Mouse (Mus musculus): ENCODE measurements around the gene Ptgs1. TPM values are rescaled to one million over a fixed set of nuclear protein-coding genes. Genes with fewer than 3 reads are reported as not detected.

Ptgs1 gene
- polyA plus RNA-seq, 1 experiment from 2014 or later: 3.5 TPM

DNA sequence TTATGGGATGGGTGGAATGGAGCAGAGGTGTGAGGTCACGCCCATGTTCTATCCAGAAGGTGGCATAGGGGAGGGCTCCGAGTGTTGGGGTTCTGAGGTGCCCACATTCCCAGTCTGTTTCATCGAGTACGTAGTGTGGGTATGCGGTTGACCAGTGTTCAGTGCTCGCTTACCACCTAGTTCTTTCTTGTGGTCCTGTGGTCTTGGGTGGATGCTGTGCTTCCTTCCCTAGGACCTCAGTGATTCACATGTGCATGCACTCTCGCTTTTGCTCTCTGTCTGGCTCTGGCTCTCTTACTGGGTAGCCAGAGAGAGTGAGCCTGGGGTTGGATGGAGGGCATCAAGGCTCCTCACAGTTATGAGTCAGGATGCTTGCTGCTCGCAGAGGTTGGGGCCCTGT lies 10.1 kb upstream of the Ptgs1 start:
- no peaks in the 10 kb centered on the region for H3K4me1 ChIP-seq (replicated peaks; ENCODE audit: control insufficient read depth, insufficient read depth, low read length)
- H3K27me3 ChIP-seq (replicated peaks; ENCODE audit: control insufficient read depth, insufficient read depth, low read length): no peaks in the 10 kb centered on the region

GRCm38 (mm10) chr2:36220891-36221290 lies 9.3 kb upstream of the Ptgs1 start:
- H3K27me3 ChIP-seq (replicated peaks; ENCODE audit: control insufficient read depth, insufficient read depth, low read length): no peaks in the 10 kb centered on the region
- no peak for ATAC-seq
- H3K9ac ChIP-seq (replicated peaks; ENCODE audit: low read depth, low read length): no peak overlapping the region
- WGBS: 53% methylated on average over 4 of the region's 4 CpGs
- no peaks in the 10 kb centered on the region for H3K36me3 ChIP-seq (ENCODE audit: control insufficient read depth, insufficient read depth)
- H3K27ac ChIP-seq (ENCODE audit: low read length): no peak overlapping the region
- H3K4me1 ChIP-seq (replicated peaks; ENCODE audit: control insufficient read depth, insufficient read depth, low read length): no peaks in the 10 kb centered on the region
- no peak overlapping the region for H3K4me2 ChIP-seq (ENCODE audit: low read length)
- H3K9me3 ChIP-seq (ENCODE audit: control insufficient read depth, low read length): no peaks in the 10 kb centered on the region
- H3K4me3 ChIP-seq (replicated peaks; ENCODE audit: low read length): no peak overlapping the region

More for the DNA sequence above, 10.1 kb upstream of the Ptgs1 start:
- Histone ChIP-seq H3K4me2 (ENCODE audit: low read length) (no peak overlapping the region), H3K9ac (replicated peaks; ENCODE audit: low read depth, low read length) (no peak overlapping the region), H3K9me3 (ENCODE audit: control insufficient read depth, low read length) (no peaks in the 10 kb centered on the region), H3K4me3 (replicated peaks; ENCODE audit: low read length) (no peak overlapping the region), H3K36me3 (ENCODE audit: control insufficient read depth, insufficient read depth) (no peaks in the 10 kb centered on the region), H3K27ac (ENCODE audit: low read length) (no peak overlapping the region)
- no peak for ATAC-seq
- 91% methylated on average over 8 of the region's 8 CpGs for WGBS

DNA sequence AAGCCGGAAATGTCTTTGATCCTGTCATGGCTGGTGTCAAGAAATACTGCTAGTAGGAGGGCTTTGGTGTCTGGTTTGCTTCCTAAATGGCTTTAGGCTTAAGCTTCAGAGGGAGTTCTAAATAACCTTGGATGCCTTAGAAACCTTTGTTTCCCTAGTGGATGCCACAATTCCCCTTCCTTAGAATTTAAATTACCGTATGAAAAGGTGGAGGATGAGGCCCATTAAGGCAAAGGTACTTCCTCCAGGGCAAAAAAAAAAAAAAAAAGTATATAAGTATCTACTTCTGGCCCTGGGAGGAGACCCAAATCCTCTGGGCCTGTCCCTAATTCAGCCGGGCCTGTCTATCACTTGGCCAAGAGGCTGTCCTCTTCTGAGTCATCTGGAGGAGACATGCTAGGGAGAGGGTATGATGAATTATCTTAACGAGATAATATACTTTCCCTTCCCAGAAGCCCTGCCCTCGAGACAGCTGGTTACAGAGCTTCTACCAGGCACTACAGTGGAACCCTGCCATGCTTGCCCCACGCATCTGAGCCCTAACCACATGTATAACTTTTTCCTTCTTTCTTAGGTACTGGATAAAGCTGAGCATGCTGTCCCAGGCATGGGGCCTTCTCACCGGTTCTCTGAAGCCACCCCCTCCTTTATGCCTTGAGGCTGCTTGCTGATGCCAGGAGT lies 7.9 kb upstream of the Ptgs1 start:
- no peaks in the 10 kb centered on the region for H3K4me1 ChIP-seq (replicated peaks; ENCODE audit: control insufficient read depth, insufficient read depth, low read length)
- 51% methylated on average over 7 of the region's 7 CpGs for WGBS
- H3K36me3 ChIP-seq (ENCODE audit: control insufficient read depth, insufficient read depth): no peaks in the 10 kb centered on the region
- H3K9ac ChIP-seq (replicated peaks; ENCODE audit: low read depth, low read length): no peak overlapping the region
- no peak overlapping the region for H3K4me3 ChIP-seq (replicated peaks; ENCODE audit: low read length)
- no peak overlapping the region for H3K4me2 ChIP-seq (ENCODE audit: low read length)
- ATAC-seq: no peak
- H3K9me3 ChIP-seq (ENCODE audit: control insufficient read depth, low read length): no peaks in the 10 kb centered on the region
- no peak overlapping the region for H3K27ac ChIP-seq (ENCODE audit: low read length)
- no peaks in the 10 kb centered on the region for H3K27me3 ChIP-seq (replicated peaks; ENCODE audit: control insufficient read depth, insufficient read depth, low read length)

GRCm38 (mm10) chr2:36223436-36223835 lies 6.8 kb upstream of the Ptgs1 start:
- Histone ChIP-seq H3K27ac (ENCODE audit: low read length) (no peak overlapping the region), H3K4me2 (ENCODE audit: low read length) (no peak overlapping the region), H3K27me3 (replicated peaks; ENCODE audit: control insufficient read depth, insufficient read depth, low read length) (no peaks in the 10 kb centered on the region), H3K9ac (replicated peaks; ENCODE audit: low read depth, low read length) (no peak overlapping the region), H3K4me1 (replicated peaks; ENCODE audit: control insufficient read depth, insufficient read depth, low read length) (no peaks in the 10 kb centered on the region), H3K36me3 (ENCODE audit: control insufficient read depth, insufficient read depth) (no peaks in the 10 kb centered on the region), H3K4me3 (replicated peaks; ENCODE audit: low read length) (no peak overlapping the region), H3K9me3 (ENCODE audit: control insufficient read depth, low read length) (no peaks in the 10 kb centered on the region)
- ATAC-seq: no peak

DNA sequence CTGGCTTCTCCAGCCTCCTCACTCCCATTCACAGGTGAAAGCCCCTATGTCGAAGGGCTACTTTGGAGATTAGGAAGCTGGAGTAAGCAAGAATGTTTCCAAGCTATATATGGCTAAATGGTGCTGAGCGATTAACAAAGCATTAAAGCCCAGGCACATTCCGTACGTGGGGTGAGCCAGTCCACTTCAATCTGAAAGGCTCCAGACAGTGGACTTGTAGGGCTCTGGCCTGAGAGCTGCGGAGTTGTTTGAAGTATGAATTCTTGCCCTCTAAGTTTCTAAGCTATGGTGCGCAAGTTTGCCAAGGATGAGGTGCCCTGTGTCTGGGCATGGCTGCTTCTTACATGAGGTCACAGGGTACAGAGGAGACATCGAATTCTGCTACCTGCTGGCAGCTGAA lies 6.1 kb upstream of the Ptgs1 start:
- ATAC-seq: no peak
- no peaks in the 10 kb centered on the region for H3K27me3 ChIP-seq (replicated peaks; ENCODE audit: control insufficient read depth, insufficient read depth, low read length)

DNA sequence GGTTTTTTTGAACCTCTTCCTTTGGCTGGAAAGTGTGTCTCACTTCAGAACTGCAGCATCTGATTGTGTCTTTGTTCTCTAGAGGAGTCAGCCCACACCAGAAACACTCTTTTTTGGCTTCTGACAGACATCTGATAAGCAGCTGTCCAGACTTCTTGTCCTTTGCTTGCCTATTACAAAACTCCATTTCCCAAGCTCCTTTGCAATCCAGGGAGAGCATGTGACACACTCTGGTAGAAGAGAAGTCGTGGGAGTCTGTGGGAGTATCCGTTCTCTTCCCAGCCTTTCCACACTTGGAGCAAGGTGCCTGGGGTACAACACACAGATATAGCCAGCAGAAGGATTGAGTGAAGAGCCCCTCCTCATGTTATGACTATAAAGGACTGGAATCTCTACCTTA lies 5.6 kb upstream of the Ptgs1 start:
- Histone ChIP-seq H3K36me3 (ENCODE audit: control insufficient read depth, insufficient read depth) (no peaks in the 10 kb centered on the region), H3K9ac (replicated peaks; ENCODE audit: low read depth, low read length) (no peak overlapping the region), H3K9me3 (ENCODE audit: control insufficient read depth, low read length) (no peaks in the 10 kb centered on the region), H3K4me1 (replicated peaks; ENCODE audit: control insufficient read depth, insufficient read depth, low read length) (no peaks in the 10 kb centered on the region), H3K27ac (ENCODE audit: low read length) (no peak overlapping the region), H3K4me3 (replicated peaks; ENCODE audit: low read length) (no peak overlapping the region), H3K27me3 (replicated peaks; ENCODE audit: control insufficient read depth, insufficient read depth, low read length) (no peaks in the 10 kb centered on the region), H3K4me2 (ENCODE audit: low read length) (no peak overlapping the region)
- 30% methylated on average over 2 of the region's 2 CpGs for WGBS
- ATAC-seq: no peak

More for the DNA sequence above, 6.1 kb upstream of the Ptgs1 start:
- no peak overlapping the region for H3K4me2 ChIP-seq (ENCODE audit: low read length)
- no peak overlapping the region for H3K9ac ChIP-seq (replicated peaks; ENCODE audit: low read depth, low read length)
- 87% methylated on average over 7 of the region's 7 CpGs for WGBS
- H3K36me3 ChIP-seq (ENCODE audit: control insufficient read depth, insufficient read depth): no peaks in the 10 kb centered on the region
- H3K27ac ChIP-seq (ENCODE audit: low read length): no peak overlapping the region
- no peak overlapping the region for H3K4me3 ChIP-seq (replicated peaks; ENCODE audit: low read length)
- no peaks in the 10 kb centered on the region for H3K4me1 ChIP-seq (replicated peaks; ENCODE audit: control insufficient read depth, insufficient read depth, low read length)
- no peaks in the 10 kb centered on the region for H3K9me3 ChIP-seq (ENCODE audit: control insufficient read depth, low read length)

DNA sequence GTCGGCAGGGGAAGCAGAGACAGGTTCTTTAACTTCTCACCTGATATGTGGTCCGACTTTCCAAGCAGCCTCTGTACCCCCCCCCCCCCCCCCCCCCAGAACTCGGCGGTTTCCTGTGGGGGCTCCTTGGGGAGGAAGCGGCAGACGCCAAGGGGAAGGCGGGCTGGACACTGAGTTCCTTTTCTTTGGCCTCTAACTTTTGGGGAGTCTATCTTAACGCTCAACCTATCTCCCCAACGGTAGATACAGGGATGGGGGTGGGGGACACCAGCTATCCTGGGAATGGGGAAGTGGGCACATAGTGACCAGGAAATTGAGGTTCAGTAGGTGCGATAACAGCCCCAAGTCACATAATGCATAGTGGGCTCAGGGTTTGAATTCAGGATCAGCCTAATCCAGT lies 741 bp downstream of the Ptgs1 start:
- Histone ChIP-seq H3K36me3 (ENCODE audit: control insufficient read depth, insufficient read depth) (no peaks in the 10 kb centered on the region), H3K9ac (replicated peaks; ENCODE audit: low read depth, low read length) (no peak overlapping the region; the same call in 1 of the 2 replicates), H3K4me1 (replicated peaks; ENCODE audit: control insufficient read depth, insufficient read depth, low read length) (peaks cover 14% of the 10 kb centered on the region), H3K27ac (ENCODE audit: low read length) (no peak overlapping the region), H3K9me3 (ENCODE audit: control insufficient read depth, low read length) (no peaks in the 10 kb centered on the region), H3K4me3 (replicated peaks; ENCODE audit: low read length) (peak overlapping the region; percentile 26), H3K27me3 (replicated peaks; ENCODE audit: control insufficient read depth, insufficient read depth, low read length) (no peaks in the 10 kb centered on the region; the same call in 1 of the 2 replicates), H3K4me2 (ENCODE audit: low read length) (peak overlapping the region; percentile 53)
- 51% methylated on average over 8 of the region's 10 CpGs for WGBS
- ATAC-seq: no peak

- no peaks in the 10 kb centered on the region for H3K36me3 ChIP-seq (ENCODE audit: control insufficient read depth, insufficient read depth)
- no peaks in the 10 kb centered on the region; the same call in 1 of the 2 replicates for H3K27me3 ChIP-seq (replicated peaks; ENCODE audit: control insufficient read depth, insufficient read depth, low read length)
- no peak overlapping the region for H3K27ac ChIP-seq (ENCODE audit: low read length)
- H3K4me1 ChIP-seq (replicated peaks; ENCODE audit: control insufficient read depth, insufficient read depth, low read length): peaks cover 17% of the 10 kb centered on the region
- no peak for ATAC-seq
- no peak overlapping the region for H3K9ac ChIP-seq (replicated peaks; ENCODE audit: low read depth, low read length)
- H3K9me3 ChIP-seq (ENCODE audit: control insufficient read depth, low read length): no peaks in the 10 kb centered on the region
- no peak overlapping the region for H3K4me3 ChIP-seq (replicated peaks; ENCODE audit: low read length)
- WGBS: 76% methylated on average over 7 of the region's 7 CpGs
- no peak overlapping the region for H3K4me2 ChIP-seq (ENCODE audit: low read length)
These were observed 4.5 kb downstream of the Ptgs1 start for GRCm38 (mm10) chr2:36234526-36235368.

DNA sequence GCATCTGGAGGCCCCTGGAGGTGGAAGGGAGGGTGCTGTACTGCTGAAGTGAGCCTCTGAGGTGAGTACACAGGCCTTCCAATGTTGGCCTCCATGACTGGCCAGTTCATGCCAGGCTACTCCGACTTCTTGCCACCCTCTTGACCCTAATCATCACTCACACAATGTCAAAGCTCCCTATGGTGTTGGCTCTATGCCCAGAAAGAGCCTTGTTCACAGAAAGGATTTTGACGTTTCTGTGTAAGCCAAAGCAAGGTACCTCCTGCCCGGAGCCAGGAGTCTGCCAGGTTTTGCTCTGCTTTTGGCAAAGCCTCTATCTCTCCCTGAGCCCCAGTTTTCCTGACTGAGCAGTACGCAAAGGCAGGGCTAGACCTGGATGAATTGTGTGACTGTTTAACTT lies 5.7 kb downstream of the Ptgs1 start:
- Histone ChIP-seq H3K4me3 (replicated peaks; ENCODE audit: low read length) (no peak overlapping the region), H3K36me3 (ENCODE audit: control insufficient read depth, insufficient read depth) (no peaks in the 10 kb centered on the region), H3K9me3 (ENCODE audit: control insufficient read depth, low read length) (no peaks in the 10 kb centered on the region), H3K27me3 (replicated peaks; ENCODE audit: control insufficient read depth, insufficient read depth, low read length) (no peaks in the 10 kb centered on the region; the same call in 1 of the 2 replicates), H3K27ac (ENCODE audit: low read length) (no peak overlapping the region), H3K4me2 (ENCODE audit: low read length) (no peak overlapping the region), H3K4me1 (replicated peaks; ENCODE audit: control insufficient read depth, insufficient read depth, low read length) (peaks cover 8% of the 10 kb centered on the region), H3K9ac (replicated peaks; ENCODE audit: low read depth, low read length) (no peak overlapping the region)
- no peak for ATAC-seq
- WGBS: 30% methylated on average over 4 of the region's 4 CpGs
